9 mouse cellular contexts compared by ENCODE assay signal in the genomic region with DNA sequence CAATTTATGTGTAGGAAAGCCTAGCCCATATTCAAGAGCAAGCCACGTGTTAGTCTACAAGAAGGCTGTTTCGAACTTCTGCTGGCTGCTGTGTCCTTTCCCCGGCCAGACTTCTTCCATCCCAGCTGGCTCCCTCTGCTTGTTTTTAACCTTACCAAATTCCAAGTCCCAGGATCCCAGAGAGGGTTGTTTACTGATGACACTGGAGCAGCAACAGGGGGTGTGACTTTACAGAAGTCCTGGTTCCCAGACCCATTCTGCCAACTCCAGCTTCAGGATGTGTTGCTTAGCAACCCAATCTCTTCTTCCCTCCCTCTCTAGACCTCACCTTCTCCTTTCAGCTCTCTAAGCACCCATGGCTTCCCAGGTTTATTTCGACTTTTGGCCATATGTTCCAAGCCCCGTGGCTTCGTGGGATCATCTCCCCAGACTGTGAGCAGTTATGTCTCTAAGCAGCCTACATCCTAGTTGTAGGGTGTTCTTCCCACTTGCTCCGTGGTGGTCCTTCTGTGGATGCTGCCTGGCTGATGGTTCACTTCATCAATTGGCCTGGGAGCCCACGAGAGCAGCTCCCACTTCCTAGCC. TPM values are rescaled to one million over a fixed set of nuclear protein-coding genes. Genes with fewer than 3 reads are reported as not detected.
DNase-seq lines count a peak whose midpoint lies in the region; ATAC-seq and TF ChIP-seq lines count a peak whose summit lies in the region.
"Had no signal": no experiment of that assay in that cellular context is flagged by ENCODE, and none has a peak within 500 bp of the region (broad histone marks: within the 10 kb centered on the region; RNA-seq: fewer than 3 reads in every experiment).

No protein-coding gene starts in this region.

- H3K4me2 ChIP-seq in hindbrain, embryonic 16.5 days (ENCODE audit: low read length): no peak overlapping the region
- H3K4me2 ChIP-seq in embryonic facial prominence, embryonic 11.5 days (ENCODE audit: low read depth, low read length): no peak overlapping the region
- H3K4me2 ChIP-seq in limb, embryonic 13.5 days (replicated peaks): 0 out of 2 replicates have a peak overlapping the region, but pooled peaks have one; percentile 16

- H3K9me3 ChIP-seq in hindbrain, embryonic 10.5 days: no peaks in the 10 kb centered on the region
- H3K9me3 ChIP-seq in hindbrain, embryonic 16.5 days (ENCODE audit: control insufficient read depth, low read length): no peaks in the 10 kb centered on the region
- no peaks in the 10 kb centered on the region for H3K9me3 ChIP-seq in E14TG2a.4 (ENCODE audit: low read length)
- no peaks in the 10 kb centered on the region for H3K9me3 ChIP-seq in embryonic facial prominence, embryonic 11.5 days (replicated peaks; ENCODE audit: control insufficient read depth, low read length)
- H3K9me3 ChIP-seq in limb, embryonic 13.5 days: no peaks in the 10 kb centered on the region

- peaks cover 57% of the 10 kb centered on the region for H3K27me3 ChIP-seq in hindbrain, embryonic 10.5 days (ENCODE audit: insufficient read depth, poor library complexity, severe bottlenecking)
- 0 out of 2 replicates have a peak, but pooled peaks cover 5% of the 10 kb centered on the region for H3K27me3 ChIP-seq in hindbrain, embryonic 16.5 days (replicated peaks; ENCODE audit: control insufficient read depth, insufficient read depth, low read length)
- peaks cover 24% of the 10 kb centered on the region for H3K27me3 ChIP-seq in E14TG2a.4 (ENCODE audit: insufficient read depth, low read length)
- H3K27me3 ChIP-seq in embryonic facial prominence, embryonic 11.5 days (ENCODE audit: control insufficient read depth, insufficient read depth, low read length): no peaks in the 10 kb centered on the region
- 0 out of 2 replicates have a peak, but pooled peaks cover 3% of the 10 kb centered on the region for H3K27me3 ChIP-seq in limb, embryonic 13.5 days

- peak overlapping the region; percentile 70 for H3K27ac ChIP-seq in hindbrain, embryonic 10.5 days
- H3K27ac ChIP-seq in hindbrain, embryonic 16.5 days (ENCODE audit: low read depth, low read length): no peak overlapping the region
- H3K27ac ChIP-seq in embryonic facial prominence, embryonic 11.5 days (replicated peaks; ENCODE audit: low read depth, low read length): peak overlapping the region; percentile 22; the same call in 1 of the 2 replicates
- H3K27ac ChIP-seq in limb, embryonic 13.5 days: peak overlapping the region; percentile 91

- H3K4me1 ChIP-seq in hindbrain, embryonic 10.5 days (replicated peaks): peaks cover 83% of the 10 kb centered on the region
- H3K4me1 ChIP-seq in hindbrain, embryonic 16.5 days (ENCODE audit: control insufficient read depth, insufficient read depth, low read depth, low read length): peaks cover 13% of the 10 kb centered on the region
- H3K4me1 ChIP-seq in E14TG2a.4 (replicated peaks; ENCODE audit: low read depth, low read length): peaks cover 97% of the 10 kb centered on the region
- peaks cover 14% of the 10 kb centered on the region for H3K4me1 ChIP-seq in embryonic facial prominence, embryonic 11.5 days (ENCODE audit: control insufficient read depth, insufficient read depth, low read length)
- peaks cover 80% of the 10 kb centered on the region for H3K4me1 ChIP-seq in limb, embryonic 13.5 days

- no peak for ATAC-seq in hindbrain, embryonic 16.5 days
- ATAC-seq in embryonic facial prominence, embryonic 11.5 days (replicated peaks; ENCODE audit: insufficient number of reproducible peaks, low FRiP score, low TSS enrichment, low read depth): no peak
- ATAC-seq in limb, embryonic 13.5 days (ENCODE audit: low FRiP score, low read depth): 0 out of 2 replicates have a peak, but pooled peaks have one; percentile 8

- H3K4me3 ChIP-seq in hindbrain, embryonic 10.5 days: no peak overlapping the region
- H3K4me3 ChIP-seq in hindbrain, embryonic 16.5 days (ENCODE audit: low read length): no peak overlapping the region
- H3K4me3 ChIP-seq in E14TG2a.4 (replicated peaks; ENCODE audit: low read length): peak overlapping the region; percentile 35; the same call in 1 of the 2 replicates
- no peak overlapping the region for H3K4me3 ChIP-seq in embryonic facial prominence, embryonic 11.5 days (ENCODE audit: low read depth, low read length)
- no peak overlapping the region for H3K4me3 ChIP-seq in limb, embryonic 13.5 days

- no peak overlapping the region for H3K9ac ChIP-seq in hindbrain, embryonic 16.5 days (ENCODE audit: low read depth, low read length)
- no peak overlapping the region for H3K9ac ChIP-seq in embryonic facial prominence, embryonic 11.5 days (replicated peaks; ENCODE audit: low read length)
- H3K9ac ChIP-seq in limb, embryonic 13.5 days: no peak overlapping the region

- DNase-seq in hindbrain, embryonic 10.5 days (ENCODE audit: low spot score): no peak
- no peak for DNase-seq in embryonic facial prominence, embryonic 11.5 days (ENCODE audit: low spot score)
- DNase-seq in frontal cortex, postnatal 36 days (ENCODE audit: low spot score in 2 of 2): no peak
- DNase-seq in right cerebral cortex, postnatal 4 days: no peak
- DNase-seq: cerebellum, adult 9-11 months; heart, postnatal 36 days had no signal

- H3K36me3 ChIP-seq in hindbrain, embryonic 10.5 days: no peaks in the 10 kb centered on the region
- no peaks in the 10 kb centered on the region for H3K36me3 ChIP-seq in hindbrain, embryonic 16.5 days (ENCODE audit: control insufficient read depth, insufficient read depth, low read length)
- H3K36me3 ChIP-seq in E14TG2a.4 (ENCODE audit: insufficient read depth, low read length): no peaks in the 10 kb centered on the region
- no peaks in the 10 kb centered on the region for H3K36me3 ChIP-seq in embryonic facial prominence, embryonic 11.5 days (replicated peaks; ENCODE audit: control insufficient read depth, insufficient read depth, low read depth, low read length)
- H3K36me3 ChIP-seq in limb, embryonic 13.5 days: no peaks in the 10 kb centered on the region

- 55% methylated on average over 8 of the region's 8 CpGs for WGBS in hindbrain, embryonic 10.5 days
- 52% methylated on average over 8 of the region's 8 CpGs for WGBS in hindbrain, embryonic 16.5 days
- 55% methylated on average over 8 of the region's 8 CpGs for WGBS in embryonic facial prominence, embryonic 11.5 days
- WGBS in limb, embryonic 13.5 days: 46% methylated on average over 8 of the region's 8 CpGs

- TF ChIP-seq CTCF in E14TG2a.4 (conservative IDR thresholded peaks at IDR 0.05; ENCODE audit: low read length): no peak

RNA-seq across cellular contexts. Expression of gene Sulf2, which starts 20.2 kb away (rescaled TPM):
- polyA plus RNA-seq in hindbrain, embryonic 10.5 days (2016; fragmentation: Nextera tagmentation; extraction: Ambion mirVana): 83.8 and 87.8 TPM in 2 replicates
- polyA plus RNA-seq in hindbrain, embryonic 16.5 days (2015; fragmentation: Nextera tagmentation; extraction: Ambion mirVana): 73.6 and 101 TPM in 2 replicates
- 166 and 168 TPM in 2 replicates for polyA plus RNA-seq in embryonic facial prominence, embryonic 11.5 days (2014; fragmentation: Nextera tagmentation; extraction: Ambion mirVana)
- 171 and 181 TPM in 2 replicates for polyA plus RNA-seq in limb, embryonic 13.5 days (2015; fragmentation: Nextera tagmentation; extraction: Ambion mirVana)
